Mouse (Mus musculus): ENCODE results near the gene Mgam. TPM values are rescaled to one million over a fixed set of nuclear protein-coding genes. Genes with fewer than 3 reads are reported as not detected.
"Not testable (repeated sequence)": the region's sequence is repeated elsewhere in the genome, so short reads cannot be mapped to it uniquely, and the experiment has no call there.

Gene Mgam
- total RNA-seq, 4 experiments from 2014 or later, result 0.39 TPM; not detected in 3

- not testable (repeated sequence) for DNase-seq (ENCODE audit: low spot score in 2 of 2)
Measured at GRCm38 (mm10) chr6:40728506-40728905, 99.9 kb downstream of the Mgam start.

GRCm38 (mm10) chr6:40739545-40739944 is 110.9 kb downstream of the Mgam start:
- no peak for DNase-seq (ENCODE audit: low spot score in 2 of 2)

GRCm38 (mm10) chr6:40749030-40749429 is 120.4 kb downstream of the Mgam start:
- DNase-seq (ENCODE audit: low spot score in 2 of 2), result not testable (repeated sequence)

- no peak for DNase-seq (ENCODE audit: low spot score in 2 of 2)
Measured at GRCm38 (mm10) chr6:40755948-40756347, 127.3 kb downstream of the Mgam start.

- DNase-seq (ENCODE audit: low spot score in 2 of 2), result not testable (repeated sequence)
Measured at GRCm38 (mm10) chr6:40757346-40757745, 128.7 kb downstream of the Mgam start.

GRCm38 (mm10) chr6:40774656-40775055 is 146.0 kb downstream of the Mgam start:
- DNase-seq (ENCODE audit: low spot score in 2 of 2), result no peak

GRCm38 (mm10) chr6:40778458-40778857 is 149.8 kb downstream of the Mgam start:
- DNase-seq (ENCODE audit: low spot score in 2 of 2), result no peak

- no peak for DNase-seq (ENCODE audit: low spot score in 2 of 2)
Measured at GRCm38 (mm10) chr6:40783637-40784036, 155.0 kb downstream of the Mgam start.

- no peak for DNase-seq (ENCODE audit: low spot score in 2 of 2)
Measured at GRCm38 (mm10) chr6:40784378-40784777, 155.7 kb downstream of the Mgam start.

- no peak for DNase-seq (ENCODE audit: low spot score in 2 of 2)
Measured at GRCm38 (mm10) chr6:40795077-40795812, 166.6 kb downstream of the Mgam start.

GRCm38 (mm10) chr6:40818237-40818902 is 189.7 kb downstream of the Mgam start:
- DNase-seq (ENCODE audit: low spot score in 2 of 2), result no peak

Other genes with a start within 250 kb of the Mgam start
- gene E330009J07Rik, start 192.7 kb upstream of the Mgam start, total RNA-seq (2022), result 10 to 100 TPM; 52.2 to 62.2 (median 57.3) TPM
- under 1 TPM in 1 of 4 experiments, not detected in 3; 0.17 TPM for gene Wee2, start 189.7 kb upstream of the Mgam start, total RNA-seq (2022)
- 10 to 100 TPM; 27.5 to 36.0 (median 29.2) TPM for gene Ssbp1, start 157.5 kb upstream of the Mgam start, total RNA-seq (2022)
- not detected for gene Tas2r137, start 137.6 kb upstream of the Mgam start, total RNA-seq (2022)
- gene Tas2r108, start 135.3 kb upstream of the Mgam start, total RNA-seq (2022), result not detected
- not detected for gene Prss37, start 109.3 kb upstream of the Mgam start, total RNA-seq (2022)
- not detected for gene Olfr461, start 73.8 kb upstream of the Mgam start, total RNA-seq (2022)
- not detected for gene Olfr460, start 59.3 kb upstream of the Mgam start, total RNA-seq (2022)
- 1 to 10 TPM in 2 of 4 experiments, under 1 TPM in 2; 0.67 to 4.2 (median 2.0) TPM for gene Clec5a, start 43.0 kb upstream of the Mgam start, total RNA-seq (2022)
- gene Tas2r138, start 15.5 kb upstream of the Mgam start, total RNA-seq (2022), result not detected